Mouse (Mus musculus): Measurements from ENCODE around the gene Pcmt1. TPM values are rescaled to one million over a fixed set of nuclear protein-coding genes. Genes with fewer than 3 reads are reported as not detected.

The Pcmt1 gene
- polyA plus RNA-seq, 1 experiment from 2014 or later, result 35.0 TPM

DNA sequence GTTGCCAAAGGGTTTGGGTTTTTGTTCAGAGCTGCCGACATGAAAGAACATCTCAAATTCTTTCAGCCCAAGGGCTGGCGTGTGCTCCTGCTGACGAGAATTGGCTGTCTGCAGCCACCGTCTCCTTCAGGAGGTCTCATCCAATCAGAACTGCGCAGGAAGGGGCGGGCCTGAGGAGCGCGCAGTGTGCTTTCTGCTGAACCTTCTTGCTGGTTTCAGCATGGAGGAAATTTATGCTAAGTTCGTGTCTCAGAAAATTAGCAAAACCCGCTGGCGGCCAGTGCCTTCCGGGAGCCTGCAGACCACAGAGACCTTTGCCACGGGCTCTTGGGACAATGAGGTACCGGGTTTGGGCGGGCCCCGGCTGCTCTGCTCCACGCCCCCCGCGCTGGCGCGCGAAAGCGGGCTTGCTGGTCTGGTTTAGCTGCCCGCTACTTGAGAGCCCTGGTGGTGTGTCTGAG lies 13.6 kb downstream of the Pcmt1 start, which contains the start of gene Nup43:
Gene Nup43, plus strand, starts transcription at position 162 of the 461 bp plus-strand sequence.
- 0% methylated on average over 24 of the region's 24 CpGs for WGBS (ENCODE audit: missing documents)
- Histone ChIP-seq H3K4me3 (ENCODE audit: inconsistent target) (peak within 1 kb of the TSS; percentile 58), H3K79me2 (ENCODE audit: inconsistent target) (peaks cover 30% of the 10 kb centered on the region), H3K27ac (peak within 1 kb of the TSS; percentile 33), H3K36me3 (ENCODE audit: inconsistent target) (no peaks in the 10 kb centered on the region)

DNA sequence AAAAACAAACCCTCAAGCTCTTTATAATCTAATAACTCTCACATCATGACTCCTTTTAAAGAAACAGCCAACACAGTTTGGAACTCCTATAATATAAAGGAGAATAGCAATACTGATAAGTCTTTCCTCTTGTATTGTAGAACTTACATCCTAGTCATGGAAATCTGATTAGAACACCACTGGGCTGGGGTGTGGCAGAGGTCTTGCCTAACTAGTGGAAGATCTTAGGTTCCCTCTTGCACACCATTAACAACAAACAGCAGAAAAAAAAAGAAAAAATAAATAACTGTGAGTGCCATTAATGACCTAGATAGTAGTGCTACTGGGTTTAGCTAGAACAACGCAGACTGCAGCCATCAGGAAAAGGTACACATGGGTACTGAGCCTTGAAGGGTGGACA lies 16.0 kb downstream of the Pcmt1 start:
- Histone ChIP-seq H3K36me3 (ENCODE audit: inconsistent target) (no peaks in the 10 kb centered on the region), H3K4me3 (ENCODE audit: inconsistent target) (no peak overlapping the region), H3K27ac (no peak overlapping the region), H3K79me2 (ENCODE audit: inconsistent target) (peaks cover 43% of the 10 kb centered on the region)
- WGBS (ENCODE audit: missing documents), result 92% methylated on average over 1 of the region's 1 CpGs

DNA sequence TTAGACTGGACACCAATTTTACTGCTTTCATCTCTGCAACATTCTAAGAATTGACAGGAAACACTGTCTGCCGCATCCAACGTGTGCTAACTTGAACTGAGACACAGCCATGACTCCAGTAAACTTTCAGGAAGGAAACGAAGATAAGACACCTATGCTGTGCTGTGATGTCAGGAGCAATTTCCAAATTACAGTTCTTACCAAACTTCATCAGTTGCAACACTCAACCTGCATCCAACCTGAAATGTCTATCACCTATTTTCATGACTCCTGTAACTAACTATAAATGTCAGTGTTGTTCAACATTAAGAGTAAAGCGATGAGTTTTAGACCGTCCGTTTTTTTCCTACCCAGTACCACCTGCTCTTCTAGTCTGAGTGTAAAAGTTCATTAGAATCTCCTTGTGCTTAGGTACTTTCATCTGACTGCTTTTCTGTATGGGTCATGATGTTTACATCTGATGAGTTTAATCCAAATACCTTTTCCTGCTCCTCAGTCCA lies 16.9 kb downstream of the Pcmt1 start:
- WGBS (ENCODE audit: missing documents), result 48% methylated on average over 6 of the region's 6 CpGs
- H3K4me3 ChIP-seq (ENCODE audit: inconsistent target), result peak overlapping the region; percentile 70
- H3K27ac ChIP-seq, result peak overlapping the region; percentile 50; the same call in 1 of the 2 replicates
- H3K79me2 ChIP-seq (ENCODE audit: inconsistent target), result peaks cover 46% of the 10 kb centered on the region
- H3K36me3 ChIP-seq (ENCODE audit: inconsistent target), result no peaks in the 10 kb centered on the region

DNA sequence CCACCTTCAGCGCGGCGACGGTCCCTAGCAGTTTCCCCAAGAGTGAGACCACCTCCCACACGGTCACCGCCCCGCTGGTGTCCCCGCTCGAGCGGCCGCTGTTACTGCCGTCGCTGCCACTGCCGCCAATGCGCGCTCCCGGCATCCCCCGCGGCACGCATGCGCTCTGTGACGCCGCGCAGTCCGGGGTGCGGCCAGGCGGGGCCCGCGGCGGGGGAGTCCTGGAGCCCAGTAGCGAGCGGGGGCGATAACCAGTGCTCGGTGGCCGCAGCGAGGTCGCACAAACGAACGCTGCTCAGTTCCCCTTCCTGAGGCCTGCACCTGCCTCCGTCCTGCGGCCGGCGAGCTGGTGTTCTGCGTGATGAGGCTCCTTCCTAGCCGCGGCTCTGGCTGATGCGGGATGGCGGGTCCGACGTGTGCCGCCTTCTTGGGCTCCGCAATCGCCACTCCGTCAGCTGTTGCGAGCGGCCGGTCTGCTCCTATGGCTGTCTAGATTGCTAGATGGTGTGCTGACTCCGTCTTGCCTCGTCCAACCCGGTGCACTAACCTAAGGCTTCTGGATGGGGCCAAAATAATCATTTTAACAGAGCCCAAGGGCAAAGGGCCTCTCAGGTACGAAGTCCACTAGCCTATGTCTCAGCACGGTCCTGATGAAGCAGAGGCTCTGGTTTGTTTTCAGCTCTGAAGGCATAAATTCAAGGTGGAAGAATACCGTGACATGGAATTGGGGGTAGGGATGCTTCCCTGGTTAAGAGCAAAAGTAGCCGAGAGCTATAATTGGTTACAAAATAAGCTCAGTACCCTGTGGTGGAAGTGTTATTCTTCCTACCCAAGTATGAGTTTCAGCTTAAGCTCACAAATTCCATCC lies 17.5 kb downstream of the Pcmt1 start:
- WGBS (ENCODE audit: missing documents), result 1% methylated on average over 64 of the region's 64 CpGs
- H3K79me2 ChIP-seq (ENCODE audit: inconsistent target), result peaks cover 50% of the 10 kb centered on the region
- H3K4me3 ChIP-seq (ENCODE audit: inconsistent target), result peak overlapping the region; percentile 70
- no peaks in the 10 kb centered on the region for H3K36me3 ChIP-seq (ENCODE audit: inconsistent target)
- H3K27ac ChIP-seq, result peak overlapping the region; percentile 50

DNA sequence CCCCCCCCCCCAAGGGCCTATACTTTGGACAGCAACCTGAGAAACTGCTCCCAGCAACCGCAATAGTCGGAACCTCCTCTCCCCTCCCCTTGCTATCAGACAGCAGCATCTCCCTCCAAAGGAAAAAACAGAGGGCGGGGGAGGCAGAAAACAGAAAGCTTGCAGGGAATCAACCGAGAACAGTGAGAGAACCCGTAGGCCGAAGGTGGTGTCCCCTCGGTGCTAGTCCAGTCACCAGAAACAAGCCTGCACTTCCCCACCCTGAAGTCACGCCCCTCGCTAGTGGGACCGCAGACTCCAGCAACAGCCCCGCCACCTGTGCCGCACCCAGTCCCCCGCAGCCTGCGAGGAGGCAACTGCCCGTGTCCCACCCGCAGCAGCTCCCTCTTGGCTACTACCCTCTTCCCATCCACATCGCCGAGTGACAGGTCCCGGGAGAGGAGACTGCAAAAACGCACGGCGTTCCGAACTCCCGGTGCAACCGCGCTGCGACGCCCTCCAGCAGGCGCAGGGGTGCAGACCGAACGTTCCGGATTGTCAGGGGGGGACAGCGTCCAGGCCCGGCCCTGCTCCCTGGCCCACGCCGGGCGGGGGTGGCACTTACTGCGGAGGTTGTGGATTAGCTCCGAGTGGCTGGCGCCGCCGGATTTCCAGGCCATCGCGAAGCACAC lies 18.3 kb downstream of the Pcmt1 start:
- H3K27ac ChIP-seq, result peak overlapping the region; percentile 21
- WGBS (ENCODE audit: missing documents), result 2% methylated on average over 42 of the region's 44 CpGs
- H3K36me3 ChIP-seq (ENCODE audit: inconsistent target), result no peaks in the 10 kb centered on the region
- H3K79me2 ChIP-seq (ENCODE audit: inconsistent target), result peaks cover 52% of the 10 kb centered on the region
- H3K4me3 ChIP-seq (ENCODE audit: inconsistent target), result peak overlapping the region; percentile 70

DNA sequence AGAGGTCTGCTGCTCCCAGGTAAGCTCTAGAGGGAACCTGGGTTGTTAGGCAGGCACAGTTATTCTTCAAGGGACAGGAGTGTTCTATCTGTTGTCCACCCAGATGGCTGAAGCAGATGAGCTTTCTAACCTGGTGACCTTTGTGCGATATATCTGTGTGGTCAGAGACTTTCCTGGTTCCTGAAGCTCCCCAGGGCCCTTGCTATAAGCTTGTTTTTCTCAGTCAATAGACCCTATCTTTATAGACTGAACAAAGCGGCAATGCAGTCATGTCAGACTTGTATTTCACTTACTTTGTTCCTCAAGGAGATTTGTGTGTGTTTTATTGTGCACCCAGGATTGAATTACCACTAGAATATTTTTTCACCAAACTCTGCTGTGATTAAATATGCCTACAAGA lies 29.9 kb downstream of the Pcmt1 start:
- peaks cover 72% of the 10 kb centered on the region for H3K79me2 ChIP-seq (ENCODE audit: inconsistent target)
- peaks cover 26% of the 10 kb centered on the region for H3K36me3 ChIP-seq (ENCODE audit: inconsistent target)
- H3K4me3 ChIP-seq (ENCODE audit: inconsistent target), result no peak overlapping the region
- no peak overlapping the region for H3K27ac ChIP-seq
- 97% methylated on average over 2 of the region's 2 CpGs for WGBS (ENCODE audit: missing documents)

DNA sequence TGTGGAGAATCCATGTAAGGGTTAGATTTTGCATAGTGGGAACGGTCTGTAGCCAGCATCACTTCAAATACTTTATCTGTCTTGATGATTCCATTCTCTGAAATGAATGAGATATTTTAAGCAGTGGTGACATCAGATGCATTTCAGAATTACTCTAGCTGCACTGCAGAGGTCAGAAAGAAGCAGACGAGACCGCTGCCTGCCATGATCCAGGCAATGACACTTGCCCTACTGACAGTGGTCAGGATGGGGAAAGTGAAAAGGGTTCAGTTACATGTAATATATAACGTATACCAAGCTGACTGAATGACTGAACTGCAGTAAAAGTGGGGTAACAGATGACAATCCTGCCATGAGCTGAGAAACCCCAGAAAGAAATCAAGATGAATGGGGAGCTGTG lies 31.9 kb downstream of the Pcmt1 start:
- Histone ChIP-seq H3K4me3 (ENCODE audit: inconsistent target) (no peak overlapping the region), H3K36me3 (ENCODE audit: inconsistent target) (peaks cover 35% of the 10 kb centered on the region), H3K79me2 (ENCODE audit: inconsistent target) (peaks cover 52% of the 10 kb centered on the region), H3K27ac (no peak overlapping the region)
- WGBS (ENCODE audit: missing documents), result 96% methylated on average over 4 of the region's 4 CpGs

DNA sequence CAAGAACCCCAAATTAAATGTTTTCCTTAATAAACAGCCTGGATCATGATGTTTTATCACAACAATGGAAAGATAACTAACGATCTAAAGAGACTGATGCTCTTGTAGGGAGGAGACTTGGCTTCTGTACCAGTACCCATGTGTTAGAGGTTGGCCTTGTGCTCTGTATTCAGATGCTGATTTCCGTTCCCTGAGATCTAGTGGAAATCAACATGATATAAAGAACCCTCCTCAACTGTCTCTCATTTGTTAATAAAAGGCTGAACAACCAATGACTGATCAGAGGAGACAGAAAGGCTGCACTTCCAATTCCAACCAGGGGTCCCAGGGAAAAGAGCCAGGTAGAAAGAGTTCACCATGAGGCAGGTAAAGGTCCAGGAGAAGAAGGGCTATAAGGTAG lies 35.0 kb downstream of the Pcmt1 start:
- Histone ChIP-seq H3K79me2 (ENCODE audit: inconsistent target) (peaks cover 20% of the 10 kb centered on the region), H3K4me3 (ENCODE audit: inconsistent target) (no peak overlapping the region), H3K27ac (no peak overlapping the region), H3K36me3 (ENCODE audit: inconsistent target) (peaks cover 52% of the 10 kb centered on the region)
- 100% methylated on average over 2 of the region's 2 CpGs for WGBS (ENCODE audit: missing documents)

DNA sequence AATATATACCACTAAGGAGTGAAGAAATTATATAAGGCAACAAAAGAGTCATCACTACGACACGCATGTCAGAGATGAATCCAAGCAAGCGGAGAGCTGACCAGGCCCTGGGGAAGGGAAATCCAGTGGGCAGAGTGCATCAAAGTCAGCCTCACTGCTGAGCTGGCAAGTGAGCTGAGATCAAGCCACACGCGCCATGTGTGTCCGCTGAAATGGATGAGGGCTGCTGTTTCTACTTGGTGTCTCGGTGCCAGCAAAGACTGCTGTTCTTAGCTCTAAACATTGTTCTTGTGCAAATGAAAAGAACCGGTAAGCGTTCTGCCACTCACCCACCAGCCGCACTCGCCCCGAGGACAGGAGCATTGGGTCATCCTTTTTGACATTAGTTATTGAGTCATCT lies 40.6 kb downstream of the Pcmt1 start:
- Histone ChIP-seq H3K36me3 (ENCODE audit: inconsistent target) (peaks cover 65% of the 10 kb centered on the region), H3K27ac (no peak overlapping the region), H3K4me3 (ENCODE audit: inconsistent target) (no peak overlapping the region), H3K79me2 (ENCODE audit: inconsistent target) (no peaks in the 10 kb centered on the region)
- WGBS (ENCODE audit: missing documents), result 98% methylated on average over 12 of the region's 12 CpGs

DNA sequence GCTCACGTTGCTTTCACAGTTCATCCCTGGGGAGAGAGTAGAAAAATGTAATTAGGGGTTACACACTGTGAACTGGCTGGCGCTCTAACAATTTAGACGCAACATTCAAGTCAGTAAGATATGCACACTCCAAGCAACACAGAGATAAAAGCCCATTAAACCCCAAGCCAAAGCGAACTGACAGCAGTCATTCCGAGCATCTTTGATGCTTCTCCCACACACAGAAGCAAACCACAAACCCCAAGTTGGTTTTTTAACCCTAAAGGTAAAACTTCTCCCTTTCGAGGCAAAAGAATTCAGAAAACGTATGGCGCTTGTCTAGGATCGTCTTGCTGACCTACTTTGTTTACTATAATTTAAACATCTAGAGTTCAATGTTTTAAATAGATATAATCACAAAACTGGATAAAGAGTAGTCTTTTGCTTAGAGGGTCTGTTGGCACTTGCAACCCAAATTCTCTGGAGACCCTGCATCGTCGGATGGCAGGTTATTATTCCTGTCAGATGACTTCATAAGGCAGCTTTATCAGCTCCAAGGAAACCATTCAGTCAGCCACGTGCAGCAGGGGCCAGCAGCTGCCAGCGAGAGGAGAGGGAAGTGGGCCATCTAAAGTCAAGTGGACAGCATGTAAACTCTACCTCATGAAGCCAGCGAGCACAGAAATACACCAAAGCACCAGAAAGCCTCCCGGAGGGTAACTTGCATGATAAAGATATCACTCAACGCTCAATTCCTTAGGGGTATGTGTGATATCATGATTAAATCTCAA lies 49.8 kb downstream of the Pcmt1 start:
- 88% methylated on average over 13 of the region's 16 CpGs for WGBS (ENCODE audit: missing documents)
- H3K27ac ChIP-seq, result no peak overlapping the region
- 0 out of 2 replicates have a peak, but pooled peaks cover 6% of the 10 kb centered on the region for H3K36me3 ChIP-seq (ENCODE audit: inconsistent target)
- H3K4me3 ChIP-seq (ENCODE audit: inconsistent target), result no peak overlapping the region
- no peaks in the 10 kb centered on the region for H3K79me2 ChIP-seq (ENCODE audit: inconsistent target)

DNA sequence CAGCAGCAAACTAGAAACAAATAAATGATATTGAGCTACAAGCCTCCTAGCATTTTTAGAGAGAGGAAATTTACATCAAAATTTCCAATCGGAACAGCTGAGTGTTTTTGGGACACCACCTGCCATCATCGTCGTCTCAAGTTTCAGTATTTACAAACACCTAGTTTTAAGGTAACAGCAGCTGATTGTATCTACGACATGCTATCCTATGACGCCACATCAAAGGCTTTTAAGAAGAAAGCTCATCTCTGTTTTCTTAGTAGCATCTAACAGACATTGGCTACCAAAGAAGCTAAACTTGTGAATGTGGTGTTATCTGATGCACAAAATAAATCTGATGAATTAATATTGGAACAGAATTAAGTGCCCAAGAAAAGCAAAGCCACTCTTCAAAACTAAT lies 50.6 kb downstream of the Pcmt1 start:
- Histone ChIP-seq H3K36me3 (ENCODE audit: inconsistent target) (0 out of 2 replicates have a peak, but pooled peaks cover 6% of the 10 kb centered on the region), H3K79me2 (ENCODE audit: inconsistent target) (no peaks in the 10 kb centered on the region), H3K27ac (no peak overlapping the region), H3K4me3 (ENCODE audit: inconsistent target) (no peak overlapping the region)
- 97% methylated on average over 5 of the region's 5 CpGs for WGBS (ENCODE audit: missing documents)

DNA sequence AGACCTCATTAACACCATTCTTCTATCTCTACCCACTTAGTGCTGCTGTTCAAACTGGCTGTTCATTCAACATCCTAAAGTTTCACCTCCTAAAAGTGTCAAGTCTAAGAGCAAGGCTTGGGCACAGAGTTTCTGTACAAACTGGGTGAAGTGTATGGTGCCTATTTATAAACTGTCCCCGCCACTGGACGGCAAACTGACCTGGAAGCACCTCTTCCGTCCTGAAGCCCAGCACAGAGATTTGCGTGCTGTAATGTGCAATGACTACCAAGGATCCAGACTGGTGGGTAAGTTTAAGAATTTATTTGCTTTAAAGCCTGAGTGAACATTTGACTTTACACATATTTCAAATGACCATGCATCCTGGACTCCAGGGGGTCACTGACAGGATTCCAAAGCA lies 51.8 kb downstream of the Pcmt1 start:
- Histone ChIP-seq H3K36me3 (ENCODE audit: inconsistent target) (0 out of 2 replicates have a peak, but pooled peaks cover 6% of the 10 kb centered on the region), H3K4me3 (ENCODE audit: inconsistent target) (no peak overlapping the region), H3K79me2 (ENCODE audit: inconsistent target) (no peaks in the 10 kb centered on the region), H3K27ac (no peak overlapping the region)
- 100% methylated on average over 4 of the region's 4 CpGs for WGBS (ENCODE audit: missing documents)

DNA sequence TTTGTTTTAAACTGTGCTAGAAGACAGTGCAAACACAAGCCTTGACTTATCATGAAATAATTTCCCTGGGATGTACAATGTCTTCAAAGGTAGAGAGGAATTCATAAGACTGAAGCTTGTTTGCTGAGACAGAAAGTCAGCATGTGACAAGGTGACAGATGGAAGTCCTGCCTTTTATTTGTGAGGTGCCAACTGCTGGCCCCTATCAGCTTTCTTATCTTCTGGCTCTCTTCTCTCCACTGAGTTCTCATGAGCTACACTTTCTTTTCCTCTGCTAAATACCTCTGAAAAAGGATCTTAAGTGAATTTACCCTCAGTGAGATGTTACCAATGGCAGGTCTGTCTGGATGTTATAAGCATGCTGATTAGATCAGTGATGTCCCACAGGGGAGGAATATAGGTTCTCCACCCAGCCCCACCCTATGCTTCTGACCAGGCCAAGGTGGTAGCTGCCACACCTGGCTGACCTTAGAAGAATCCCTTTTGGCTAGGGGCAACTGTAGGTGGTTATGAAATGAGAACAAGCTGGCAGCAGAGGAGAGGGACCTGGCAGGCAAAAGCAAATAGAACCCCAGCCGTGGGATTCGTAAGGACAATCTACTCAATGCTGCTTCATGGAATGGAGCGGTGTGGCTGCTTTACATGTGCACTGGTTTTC lies 56.9 kb downstream of the Pcmt1 start:
- Histone ChIP-seq H3K4me3 (ENCODE audit: inconsistent target) (no peak overlapping the region), H3K79me2 (ENCODE audit: inconsistent target) (no peaks in the 10 kb centered on the region), H3K36me3 (ENCODE audit: inconsistent target) (no peaks in the 10 kb centered on the region), H3K27ac (no peak overlapping the region)
- 93% methylated on average over 3 of the region's 3 CpGs for WGBS (ENCODE audit: missing documents)

DNA sequence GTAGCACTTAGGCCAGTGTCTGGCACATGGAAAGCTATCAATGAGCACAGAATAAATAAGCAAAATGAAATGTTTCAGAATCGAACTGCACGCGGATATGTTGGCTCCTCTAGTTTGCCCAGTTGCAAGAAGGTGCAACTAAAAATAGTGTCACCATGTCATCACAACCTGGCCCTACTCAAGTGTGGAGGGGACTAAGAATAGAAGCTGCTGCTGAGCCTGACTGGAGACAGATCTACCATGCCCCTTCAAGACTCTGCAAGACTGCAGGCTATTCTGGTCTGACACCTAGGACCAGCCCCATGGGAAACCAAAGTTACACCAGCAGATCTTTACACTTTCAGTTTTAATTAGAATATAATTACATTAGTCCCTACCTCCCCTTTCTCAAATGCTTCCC lies 58.6 kb downstream of the Pcmt1 start:
- no peak overlapping the region for H3K4me3 ChIP-seq (ENCODE audit: inconsistent target)
- H3K36me3 ChIP-seq (ENCODE audit: inconsistent target), result no peaks in the 10 kb centered on the region
- H3K27ac ChIP-seq, result no peak overlapping the region
- H3K79me2 ChIP-seq (ENCODE audit: inconsistent target), result no peaks in the 10 kb centered on the region
- WGBS (ENCODE audit: missing documents), result 89% methylated on average over 3 of the region's 3 CpGs
